Mouse (Mus musculus) CH12.LX (cell line): Measurements from ENCODE around the gene Acmsd. TPM values are rescaled to one million over a fixed set of nuclear protein-coding genes. Genes with fewer than 3 reads are reported as not detected.

Experiments
- DNase-seq: peaks from one replicate; pipeline ENCODE4 v3.0.0-alpha.2; 2013; ENCODE audit errors: extremely low read depth
- H3K27ac ChIP-seq: 2 replicates; pipeline ENCODE4 v1.5.1; 2012; ENCODE audit warnings: low read depth, mild to moderate bottlenecking, control low read depth, moderate library complexity; ENCODE audit not compliant: insufficient read depth
- H3K27me3 ChIP-seq: replicated peaks from 2 replicates; pipeline ENCODE3; 2012; ENCODE audit warnings: inconsistent platforms
- H3K36me3 ChIP-seq, 2 experiments: replicated peaks in 1 of 2; 2 replicates each; pipeline versions ENCODE3 to v1.6.1; 2012; ENCODE audit warnings: inconsistent platforms in 1 of 2, low read length in 1 of 2, mild to moderate bottlenecking in 1 of 2, mixed read lengths in 1 of 2, moderate library complexity in 1 of 2; ENCODE audit not compliant: control insufficient read depth in 1 of 2, insufficient read depth in 1 of 2
- H3K4me1 ChIP-seq, 2 experiments: 2 replicates each; pipeline ENCODE4 v1.6.1; 2012; ENCODE audit warnings: inconsistent platforms in 1 of 2, moderate library complexity in 1 of 2; ENCODE audit not compliant: insufficient read depth in 2 of 2, control insufficient read depth in 1 of 2
- H3K4me2 ChIP-seq: 2 replicates; pipeline ENCODE4 v1.6.1; 2012; ENCODE audit warnings: low read depth, mild to moderate bottlenecking, control low read depth; ENCODE audit not compliant: poor library complexity, insufficient read depth, severe bottlenecking
- H3K4me3 ChIP-seq, 3 experiments: fragments of 150-350 bp in 1 of 3; sonication (generic) in 1 of 3; replicated peaks in 1 of 3; 2 replicates each; pipeline versions ENCODE3 to v1.5.1; 2011 to 2012; ENCODE audit warnings: low read depth in 2 of 3, low read length in 2 of 3, mild to moderate bottlenecking in 2 of 3, moderate library complexity in 2 of 3, control low read depth in 1 of 3, improper control_type of control experiment in 1 of 3, inconsistent platforms in 1 of 3, mixed read lengths in 1 of 3; ENCODE audit not compliant: poor library complexity in 1 of 3
- H3K79me2 ChIP-seq: replicated peaks from 2 replicates; pipeline ENCODE4 v1.6.1; 2012; ENCODE audit warnings: mild to moderate bottlenecking, moderate library complexity; ENCODE audit not compliant: control insufficient read depth, poor library complexity, insufficient read depth, severe bottlenecking; ENCODE audit errors: extremely low read depth
- H3K9ac ChIP-seq: 2 replicates; pipeline ENCODE4 v1.6.1; 2012; ENCODE audit warnings: low read depth, mild to moderate bottlenecking, control low read depth, moderate library complexity; ENCODE audit not compliant: insufficient read depth
- H3K9me3 ChIP-seq: replicated peaks from 2 replicates; pipeline ENCODE3; 2012; ENCODE audit warnings: low read length, inconsistent platforms, mixed read lengths
- CHD1 ChIP-seq: IDR thresholded peaks from 2 replicates; pipeline ENCODE4 v1.6.1; 2012; ENCODE audit warnings: low read depth, low read length, improper control_type of control experiment, inconsistent platforms
- CHD2 ChIP-seq: IDR thresholded peaks from 2 replicates; pipeline ENCODE4 v1.6.1; 2011; ENCODE audit warnings: low read length, improper control_type of control experiment
- ELF1 ChIP-seq: IDR thresholded peaks from 2 replicates; pipeline ENCODE4 v1.6.1; 2014; ENCODE audit warnings: low read depth, mild to moderate bottlenecking, inconsistent platforms, low read length, improper control_type of control experiment
- EP300 ChIP-seq: IDR thresholded peaks from 2 replicates; pipeline ENCODE4 v1.6.1; 2011; ENCODE audit warnings: low read length, improper control_type of control experiment
- ETS1 ChIP-seq: conservative IDR thresholded peaks from 2 replicates; pipeline ENCODE4 v1.6.1; 2012; ENCODE audit warnings: low read depth, mild to moderate bottlenecking, inconsistent platforms, low read length, improper control_type of control experiment, moderate library complexity
- HCFC1 ChIP-seq: IDR thresholded peaks from 2 replicates; pipeline ENCODE4 v1.6.1; 2012; ENCODE audit warnings: low read depth, mild to moderate bottlenecking, inconsistent platforms, low read length, improper control_type of control experiment
- IRF4 ChIP-seq: IDR thresholded peaks from 2 replicates; pipeline ENCODE4 v1.6.1; 2014; ENCODE audit warnings: low read depth, mild to moderate bottlenecking, inconsistent platforms, low read length, improper control_type of control experiment
- JUND ChIP-seq: conservative IDR thresholded peaks from 2 replicates; pipeline ENCODE4 v1.6.1; 2011; ENCODE audit warnings: low read depth, low read length, improper control_type of control experiment
- KAT2A ChIP-seq: IDR thresholded peaks from 2 replicates; pipeline ENCODE4 v1.6.1; 2012; ENCODE audit warnings: low read length, improper control_type of control experiment, inconsistent platforms; ENCODE audit not compliant: insufficient replicate concordance
- MAFK ChIP-seq: IDR thresholded peaks from 2 replicates; pipeline ENCODE4 v1.6.1; 2011; ENCODE audit warnings: low read length, improper control_type of control experiment; ENCODE audit not compliant: insufficient replicate concordance
- MAZ ChIP-seq: IDR thresholded peaks from 2 replicates; pipeline ENCODE4 v1.6.1; 2012; ENCODE audit warnings: low read depth, mild to moderate bottlenecking, inconsistent platforms, low read length, improper control_type of control experiment, moderate library complexity
- MEF2A ChIP-seq: IDR thresholded peaks from 2 replicates; pipeline ENCODE4 v1.6.1; 2014; ENCODE audit warnings: low read depth, mild to moderate bottlenecking, inconsistent platforms, low read length, improper control_type of control experiment, borderline replicate concordance
- MXI1 ChIP-seq: IDR thresholded peaks from 2 replicates; pipeline ENCODE4 v1.6.1; 2011; ENCODE audit warnings: mild to moderate bottlenecking, low read depth, low read length, improper control_type of control experiment
- NELFE ChIP-seq: IDR thresholded peaks from 2 replicates; pipeline ENCODE4 v1.6.1; 2011; ENCODE audit warnings: low read depth, low read length, improper control_type of control experiment
- NRF1 ChIP-seq: IDR thresholded peaks from 2 replicates; pipeline ENCODE4 v1.6.1; 2014; ENCODE audit warnings: low read depth, mild to moderate bottlenecking, inconsistent platforms, low read length, improper control_type of control experiment, moderate library complexity
- PAX5 ChIP-seq: IDR thresholded peaks from 2 replicates; pipeline ENCODE4 v1.6.1; 2012; ENCODE audit warnings: low read length, inconsistent platforms, mixed read lengths
- RAD21 ChIP-seq: IDR thresholded peaks from 2 replicates; pipeline ENCODE4 v1.6.1; 2011; ENCODE audit warnings: low read depth, mild to moderate bottlenecking, low read length, improper control_type of control experiment, moderate library complexity
- RCOR1 ChIP-seq: conservative IDR thresholded peaks from 2 replicates; pipeline ENCODE4 v1.6.1; 2012; ENCODE audit warnings: low read depth, mild to moderate bottlenecking, inconsistent platforms, low read length, improper control_type of control experiment
- SIN3A ChIP-seq: IDR thresholded peaks from 2 replicates; pipeline ENCODE4 v1.6.1; 2012; ENCODE audit warnings: low read length, improper control_type of control experiment, inconsistent platforms
- UBTF ChIP-seq: IDR thresholded peaks from 2 replicates; pipeline ENCODE4 v1.6.1; 2012; ENCODE audit warnings: low read depth, mild to moderate bottlenecking, inconsistent platforms, low read length, improper control_type of control experiment, moderate library complexity
- USF1 ChIP-seq: IDR thresholded peaks from 2 replicates; pipeline ENCODE4 v1.6.1; 2014; ENCODE audit warnings: low read depth, mild to moderate bottlenecking, inconsistent platforms, low read length, improper control_type of control experiment
- USF2 ChIP-seq: conservative IDR thresholded peaks from 2 replicates; pipeline ENCODE4 v1.6.1; 2011; ENCODE audit warnings: low read depth, low read length, improper control_type of control experiment
- ZC3H11A ChIP-seq: IDR thresholded peaks from 2 replicates; pipeline ENCODE4 v1.6.1; 2012; ENCODE audit warnings: low read depth, mild to moderate bottlenecking, inconsistent platforms, low read length, improper control_type of control experiment
- ZKSCAN1 ChIP-seq: IDR thresholded peaks from 2 replicates; pipeline ENCODE4 v1.6.1; 2012; ENCODE audit warnings: low read depth, inconsistent platforms, low read length, improper control_type of control experiment, borderline replicate concordance
- ZMIZ1 ChIP-seq: IDR thresholded peaks from 2 replicates; pipeline ENCODE4 v1.6.1; 2012; ENCODE audit warnings: low read depth, mild to moderate bottlenecking, inconsistent platforms, low read length, improper control_type of control experiment
- dilution Hi-C: fragments of 300-500 bp; cut with MboI; formaldehyde crosslinking; loops from 2 replicates; pipeline ENCODE4 v1.14.3; 2020; ENCODE audit warnings: low sequenced_read_pairs; ENCODE audit not compliant: extremely low pct_unique_long_range_greater_than_20kb, extremely low pct_ligation_motif_present
- in situ Hi-C: fragments of 300-500 bp; cut with MboI; formaldehyde crosslinking; loops from 3 replicates; pipeline ENCODE4 v1.14.3; 2019; ENCODE audit warnings: low sequenced_read_pairs, low pct_ligation_motif_present, low pct_unique_long_range_greater_than_20kb, mixed read lengths
- polyA plus RNA-seq: library from polyadenylated mRNA; unstranded; fragments of >175 nt; gene quantifications from 2 replicates; pipeline ENCODE4 v1.2.1, GENCODE M21; 2012; ENCODE audit warnings: low read depth; ENCODE audit not compliant: insufficient read length
- total RNA-seq, 2 experiments: library from RNA; depleted of rRNA; stranded (reverse); fragments of 300-350 nt in 1 of 2; fragments of >200 nt in 1 of 2; gene quantifications; 2 replicates each; pipeline ENCODE4 v1.2.3; 2012 to 2014

The Acmsd gene
- total and polyA plus RNA-seq, 3 experiments = not detected

DNA sequence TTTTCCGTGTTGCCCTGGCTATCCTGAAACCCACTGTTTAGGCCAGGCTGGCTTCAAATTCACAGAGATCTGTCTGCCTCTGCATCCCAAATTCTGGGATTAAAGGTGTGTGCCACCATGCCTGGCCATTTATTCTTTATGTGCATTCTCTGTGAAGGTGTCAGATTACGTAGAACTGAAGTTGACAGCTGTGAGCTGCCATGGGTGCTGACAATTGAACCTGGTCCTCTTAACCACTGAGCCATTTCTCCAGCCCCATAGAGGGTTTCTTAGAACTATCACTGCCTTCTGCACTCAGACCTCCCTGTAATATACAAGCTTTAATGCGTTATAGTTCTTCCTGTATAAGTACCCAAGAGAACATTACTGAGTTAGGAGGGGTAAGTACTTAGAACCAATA is 49.4 kb downstream of the Acmsd start:
- in situ Hi-C loops (no loop called here), dilution Hi-C loops (no loop called here)
- H3K4me1 ChIP-seq = peaks cover 13 to 66% of the 10 kb centered on the region in 2 experiments
- peaks cover 2 to 37% of the 10 kb centered on the region in 2 experiments for H3K36me3 ChIP-seq
- no peak overlapping the region for H3K4me3 ChIP-seq
- H3K9ac ChIP-seq = no peak overlapping the region
- peaks cover 83% of the 10 kb centered on the region for H3K79me2 ChIP-seq
- no peaks in the 10 kb centered on the region for H3K27me3 ChIP-seq
- no peak overlapping the region for H3K27ac ChIP-seq
- no peaks in the 10 kb centered on the region for H3K9me3 ChIP-seq
- TF ChIP-seq NELFE (no peak), IRF4 (no peak), SIN3A (no peak), RCOR1 (no peak), EP300 (no peak), MAFK (no peak), CHD1 (no peak), RAD21 (no peak), MXI1 (no peak), ETS1 (no peak)
- H3K4me2 ChIP-seq = no peak overlapping the region
- no peak for DNase-seq

DNA sequence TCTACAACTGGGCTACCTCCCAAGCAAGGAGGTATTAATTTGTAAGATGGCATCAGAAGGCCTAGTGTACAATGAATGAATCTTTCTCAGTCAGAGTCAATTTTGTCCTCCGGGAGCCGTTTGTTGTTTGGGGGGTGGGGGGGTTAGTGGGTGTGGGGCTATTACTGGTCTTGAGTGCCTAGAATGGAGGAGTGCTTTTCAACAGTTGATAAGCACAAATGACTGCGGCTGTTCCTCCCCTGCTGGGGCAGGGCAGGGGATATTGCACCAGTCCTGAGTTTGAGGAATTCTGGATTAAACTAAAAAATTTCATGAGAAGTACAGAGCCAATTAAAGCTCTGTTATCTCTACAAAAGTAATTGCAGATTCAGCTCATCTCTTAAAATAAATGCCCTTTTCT is 50.9 kb downstream of the Acmsd start:
- Histone ChIP-seq H3K9ac (no peak overlapping the region), H3K4me2 (peak overlapping the region; percentile 40; the same call in 1 of the 2 replicates)

More for the DNA sequence above, 50.9 kb downstream of the Acmsd start:
- Histone ChIP-seq H3K27ac (no peak overlapping the region), H3K36me3 (peaks cover 2 to 48% of the 10 kb centered on the region in 2 experiments), H3K9me3 (no peaks in the 10 kb centered on the region), H3K4me3 (no peak overlapping the region), H3K27me3 (no peaks in the 10 kb centered on the region), H3K79me2 (peaks cover 90% of the 10 kb centered on the region), H3K4me1 (peaks cover 13 to 76% of the 10 kb centered on the region in 2 experiments)
- no peak for DNase-seq
- dilution Hi-C loops = no loop called here
- TF ChIP-seq PAX5 = no peak
- TF ChIP-seq ELF1 = no peak
- TF ChIP-seq RCOR1 = no peak
- TF ChIP-seq ZMIZ1 = no peak
- TF ChIP-seq ZC3H11A = no peak
- TF ChIP-seq UBTF = no peak
- no peak for TF ChIP-seq KAT2A
- no peak for TF ChIP-seq HCFC1
- no peak for TF ChIP-seq RAD21
- no peak for TF ChIP-seq IRF4
- TF ChIP-seq ZKSCAN1 = no peak
- no peak for TF ChIP-seq NRF1
- no peak for TF ChIP-seq USF2
- no peak for TF ChIP-seq USF1
- no peak for TF ChIP-seq CHD2
- no peak for TF ChIP-seq MAZ
- no peak for TF ChIP-seq MXI1
- TF ChIP-seq JUND = no peak
- no peak for TF ChIP-seq MEF2A
- in situ Hi-C loops = no loop called here
